Mouse (Mus musculus) lung, postnatal 0 days (tissue): ENCODE data around the gene Rtca. TPM values are rescaled to one million over a fixed set of nuclear protein-coding genes. Genes with fewer than 3 reads are reported as not detected.

ENCODE experiments used
- ATAC-seq: fragments of 200-750 bp; cut with Nextera tagmentation; 2 replicates; pipeline ENCODE4 v1.8.0; 2017; ENCODE audit warnings: moderate library complexity
- DNase-seq: peaks from one replicate; pipeline ENCODE4 v3.0.0-alpha.2; 2016; ENCODE audit warnings: low spot score
- H3K27ac ChIP-seq: fragments of 300-500 bp; sonication (generic); 2 replicates; pipeline ENCODE4 v1.5.1; 2014; ENCODE audit warnings: antibody characterized with exemption, mild to moderate bottlenecking, low read length, mixed read lengths
- H3K27me3 ChIP-seq: fragments of 300-500 bp; sonication (generic); replicated peaks from 2 replicates; pipeline ENCODE4 v1.6.1; 2014; ENCODE audit warnings: low read length, mixed read lengths; ENCODE audit not compliant: insufficient read depth
- H3K36me3 ChIP-seq: fragments of 300-500 bp; sonication (generic); 2 replicates; pipeline ENCODE4 v1.6.1; 2014; ENCODE audit warnings: low read length, mixed read lengths; ENCODE audit not compliant: insufficient read depth
- H3K4me1 ChIP-seq: fragments of 300-500 bp; sonication (generic); 2 replicates; pipeline ENCODE4 v1.6.1; 2014; ENCODE audit warnings: antibody characterized with exemption, low read depth, low read length, mixed read lengths; ENCODE audit not compliant: insufficient read depth
- H3K4me2 ChIP-seq: fragments of 300-500 bp; sonication (generic); replicated peaks from 2 replicates; pipeline ENCODE4 v1.6.1; 2014; ENCODE audit warnings: low read depth, mild to moderate bottlenecking, low read length, moderate library complexity, mixed read lengths
- H3K4me3 ChIP-seq: fragments of 300-500 bp; sonication (generic); 2 replicates; pipeline ENCODE4 v1.5.1; 2014; ENCODE audit warnings: low read depth, low read length
- H3K9ac ChIP-seq: fragments of 300-500 bp; sonication (generic); replicated peaks from 2 replicates; pipeline ENCODE4 v1.6.1; 2014; ENCODE audit warnings: low read depth, mild to moderate bottlenecking
- H3K9me3 ChIP-seq: fragments of 300-500 bp; sonication (generic); 2 replicates; pipeline ENCODE4 v1.6.1; 2016; ENCODE audit warnings: low read length, mixed read lengths
- CTCF ChIP-seq: IDR thresholded peaks from 2 replicates; pipeline ENCODE4 v1.5.1; 2016; ENCODE audit warnings: antibody characterized with exemption, mild to moderate bottlenecking
- EP300 ChIP-seq: IDR thresholded peaks from 2 replicates; pipeline ENCODE4 v1.6.1; 2016; ENCODE audit warnings: antibody characterized with exemption, mild to moderate bottlenecking, control low read depth
- WGBS: fragments of 180-500 bp; shearing (Covaris S2); extraction: QIAGEN DNeasy Blood & Tissue Kit; methylation state at CpG from one replicate; pipeline ENCODE4 v1.1.7; 2014; 5-methylcytosine and 5-hydroxymethylcytosine counted together
- polyA plus RNA-seq: library from polyadenylated mRNA; unstranded; fragments of >200 nt; fragmentation: Nextera tagmentation; extraction: Ambion mirVana; gene quantifications from 2 replicates; pipeline ENCODE4 v1.2.1, GENCODE M21; 2015

The Rtca gene
- polyA plus RNA-seq, 1 experiment from 2014 or later = 45.4 TPM

GRCm38 (mm10) chr3:116536428-116537199 lies 28.6 kb upstream of the Rtca start:
- TF ChIP-seq EP300 (no peak), CTCF (no peak)
- no peak for ATAC-seq
- Histone ChIP-seq H3K4me2 (no peak overlapping the region), H3K36me3 (peaks cover 10% of the 10 kb centered on the region; the same call in 1 of the 2 replicates), H3K4me1 (no peaks in the 10 kb centered on the region), H3K27me3 (no peaks in the 10 kb centered on the region), H3K27ac (no peak overlapping the region), H3K4me3 (no peak overlapping the region), H3K9me3 (no peaks in the 10 kb centered on the region), H3K9ac (no peak overlapping the region)
- 51% methylated on average over 16 of the region's 16 CpGs for WGBS
- no peak for DNase-seq

- WGBS = 43% methylated on average over 4 of the region's 4 CpGs
- Histone ChIP-seq H3K4me1 (no peaks in the 10 kb centered on the region), H3K9ac (no peak overlapping the region), H3K36me3 (no peaks in the 10 kb centered on the region), H3K4me2 (no peak overlapping the region), H3K27ac (no peak overlapping the region), H3K4me3 (no peak overlapping the region), H3K9me3 (no peaks in the 10 kb centered on the region), H3K27me3 (no peaks in the 10 kb centered on the region)
- no peak for TF ChIP-seq EP300
- no peak for TF ChIP-seq CTCF
- ATAC-seq (no peak), DNase-seq (peak; percentile 17)
These were observed 22.8 kb upstream of the Rtca start for GRCm38 (mm10) chr3:116530826-116531225.

- Histone ChIP-seq H3K4me1 (no peaks in the 10 kb centered on the region), H3K9ac (no peak overlapping the region), H3K9me3 (no peaks in the 10 kb centered on the region), H3K36me3 (no peaks in the 10 kb centered on the region), H3K27me3 (no peaks in the 10 kb centered on the region), H3K4me2 (no peak overlapping the region), H3K27ac (no peak overlapping the region), H3K4me3 (no peak overlapping the region)
- WGBS = 74% methylated on average over 2 of the region's 5 CpGs
- DNase-seq = no peak
- no peak for TF ChIP-seq CTCF
- no peak for TF ChIP-seq EP300
- no peak for ATAC-seq
These were observed 21.7 kb upstream of the Rtca start for GRCm38 (mm10) chr3:116529741-116530140.

GRCm38 (mm10) chr3:116520141-116520761 lies 12.2 kb upstream of the Rtca start:
- no peak for ATAC-seq
- Histone ChIP-seq H3K36me3 (no peaks in the 10 kb centered on the region), H3K9ac (no peak overlapping the region), H3K27me3 (no peaks in the 10 kb centered on the region), H3K4me3 (no peak overlapping the region), H3K27ac (no peak overlapping the region), H3K4me2 (no peak overlapping the region), H3K9me3 (no peaks in the 10 kb centered on the region), H3K4me1 (no peaks in the 10 kb centered on the region)
- DNase-seq = no peak
- no peak for TF ChIP-seq CTCF
- no peak for TF ChIP-seq EP300
- 69% methylated on average over 12 of the region's 12 CpGs for WGBS

- H3K27ac ChIP-seq = peak within 1 kb of the TSS; percentile 76
These were observed 5.1 kb upstream of the Rtca start, which contains the start of gene Dbt for GRCm38 (mm10) chr3:116512904-116513716. Dbt (plus strand) TSS chr3:116513070.

More at GRCm38 (mm10) chr3:116512904-116513716, 5.1 kb upstream of the Rtca start, which contains the start of gene Dbt:
- Histone ChIP-seq H3K9me3 (no peaks in the 10 kb centered on the region), H3K4me3 (peak within 1 kb of the TSS; percentile 60), H3K27me3 (no peaks in the 10 kb centered on the region), H3K4me1 (peaks cover 5% of the 10 kb centered on the region; the same call in 1 of the 2 replicates), H3K9ac (0 out of 2 replicates have a peak within 1 kb of the TSS, but pooled peaks have one; percentile 48), H3K36me3 (no peaks in the 10 kb centered on the region), H3K4me2 (peak within 1 kb of the TSS; percentile 77)
- WGBS = 2% methylated on average over 36 of the region's 36 CpGs
- TF ChIP-seq CTCF (peak; percentile 33), EP300 (peak; percentile 26; the same call in 1 of the 2 replicates)
- DNase-seq (peak; percentile 95), ATAC-seq (peak; percentile 95)
